Mouse (Mus musculus) kidney, postnatal 10 days (tissue): ENCODE data around the gene Ralgapa1.

Experiments
- DNase-seq: peaks from one replicate; pipeline ENCODE4 v3.0.0; 2021; ENCODE audit warnings: mixed read lengths

Gene Ralgapa1

DNA sequence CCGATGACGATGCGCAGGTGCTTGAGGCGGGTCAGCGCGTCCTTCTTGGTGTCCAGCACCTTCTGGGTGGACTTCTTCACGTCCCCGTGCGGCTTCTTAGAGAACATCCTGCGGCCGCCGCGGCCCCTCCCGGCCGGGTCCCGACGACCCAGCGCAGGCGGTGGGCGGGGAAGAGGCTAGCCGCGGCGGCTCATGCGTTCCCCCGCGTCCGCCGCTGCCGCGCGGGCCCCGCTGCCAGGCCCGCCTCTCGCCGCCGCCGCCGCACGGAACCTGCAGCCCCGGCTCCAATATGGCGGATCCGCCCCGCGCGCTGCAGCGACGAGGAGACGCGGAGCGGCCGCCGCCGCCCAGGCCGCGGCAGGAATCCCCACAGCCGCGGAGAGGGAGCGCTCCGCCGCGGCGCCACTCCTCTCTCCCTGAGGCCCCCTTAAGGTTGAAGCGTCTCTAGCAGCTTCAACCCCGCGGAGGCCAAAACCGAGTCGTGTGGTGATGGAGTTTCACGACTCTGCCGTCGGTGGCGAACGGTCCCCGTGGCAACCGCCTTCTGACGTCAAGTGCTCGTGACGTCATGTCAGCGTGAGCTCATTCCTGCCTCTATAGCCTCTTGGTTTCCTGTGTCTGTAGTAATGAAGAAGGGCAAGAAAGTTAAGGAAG lies at the start of gene Ralgapa1:
Gene Ralgapa1 (minus strand): TSS at position 507 of the 654 bp plus-strand sequence.
- peak; percentile 94 for DNase-seq

DNA sequence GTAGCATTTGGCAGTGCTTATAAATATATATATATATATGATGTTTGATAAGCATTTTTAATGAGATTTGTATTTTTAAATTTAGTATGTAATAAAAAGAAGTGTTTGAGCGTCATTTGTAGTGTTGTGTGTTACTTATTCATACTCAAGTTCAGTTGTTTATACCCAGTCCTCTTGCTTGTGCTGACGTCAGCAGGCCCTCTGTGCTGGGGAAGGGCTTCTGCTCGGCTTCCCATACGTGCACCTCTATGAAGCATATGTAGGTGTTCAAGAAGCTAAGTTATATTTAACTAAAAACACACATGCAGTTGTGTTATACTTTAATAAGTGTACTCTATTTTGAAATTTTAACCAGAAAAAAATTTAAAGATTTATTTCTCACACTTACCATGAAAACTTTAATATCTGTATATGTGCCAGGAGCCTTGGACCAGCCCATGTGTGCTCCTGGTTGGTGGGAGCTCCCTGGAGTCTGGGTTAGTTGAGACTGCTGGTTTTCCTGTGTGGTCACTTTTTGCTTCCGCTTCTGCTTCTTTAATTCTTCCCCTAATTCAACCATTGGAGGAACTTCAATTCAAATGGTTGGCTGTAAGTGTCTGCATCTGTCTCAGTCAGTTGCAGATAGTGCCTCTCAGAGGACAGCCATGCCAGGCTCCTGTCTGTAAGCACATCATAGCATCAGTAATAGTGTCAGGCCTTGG lies 48.8 kb upstream of the Ralgapa1 start:
- no peak for DNase-seq

DNA sequence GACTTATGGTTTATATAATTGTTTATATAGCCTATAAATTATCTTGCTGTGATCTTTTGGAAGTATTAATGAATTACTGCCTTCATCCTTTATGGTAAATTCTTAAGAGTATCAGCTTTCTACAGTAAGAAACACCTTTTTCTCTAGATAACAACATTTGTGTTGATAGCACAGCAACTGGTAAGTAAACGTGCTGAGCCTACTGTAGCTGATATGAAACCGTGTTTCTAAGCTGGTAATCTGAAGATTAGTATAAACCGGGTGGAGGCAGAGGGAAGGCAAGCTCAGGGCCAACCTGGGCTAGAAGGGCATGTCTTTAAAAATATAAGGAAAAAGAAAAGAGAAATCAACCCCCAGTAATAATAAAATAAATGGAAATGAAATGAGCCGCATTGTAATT lies 46.8 kb upstream of the Ralgapa1 start:
- no peak for DNase-seq

DNA sequence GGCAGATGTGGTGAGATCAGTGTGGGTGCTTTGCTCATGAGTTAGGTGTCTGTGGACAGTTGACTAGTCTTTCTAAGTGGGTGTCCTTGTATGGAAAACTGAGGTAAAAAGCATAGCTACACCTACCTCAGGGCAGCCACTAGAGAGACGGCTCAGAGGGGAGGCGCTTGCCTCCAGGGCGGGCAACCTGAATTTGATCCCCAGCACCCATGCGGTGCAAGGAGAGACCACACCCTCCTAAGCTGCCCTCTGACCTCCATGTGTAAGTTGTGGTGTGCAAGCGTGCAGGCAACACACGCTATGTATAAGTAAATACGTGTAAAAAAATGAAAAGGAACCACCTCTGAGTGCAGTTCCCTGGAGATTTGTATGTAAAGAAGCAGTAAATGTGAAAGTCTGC lies 39.7 kb upstream of the Ralgapa1 start:
- no peak for DNase-seq

DNA sequence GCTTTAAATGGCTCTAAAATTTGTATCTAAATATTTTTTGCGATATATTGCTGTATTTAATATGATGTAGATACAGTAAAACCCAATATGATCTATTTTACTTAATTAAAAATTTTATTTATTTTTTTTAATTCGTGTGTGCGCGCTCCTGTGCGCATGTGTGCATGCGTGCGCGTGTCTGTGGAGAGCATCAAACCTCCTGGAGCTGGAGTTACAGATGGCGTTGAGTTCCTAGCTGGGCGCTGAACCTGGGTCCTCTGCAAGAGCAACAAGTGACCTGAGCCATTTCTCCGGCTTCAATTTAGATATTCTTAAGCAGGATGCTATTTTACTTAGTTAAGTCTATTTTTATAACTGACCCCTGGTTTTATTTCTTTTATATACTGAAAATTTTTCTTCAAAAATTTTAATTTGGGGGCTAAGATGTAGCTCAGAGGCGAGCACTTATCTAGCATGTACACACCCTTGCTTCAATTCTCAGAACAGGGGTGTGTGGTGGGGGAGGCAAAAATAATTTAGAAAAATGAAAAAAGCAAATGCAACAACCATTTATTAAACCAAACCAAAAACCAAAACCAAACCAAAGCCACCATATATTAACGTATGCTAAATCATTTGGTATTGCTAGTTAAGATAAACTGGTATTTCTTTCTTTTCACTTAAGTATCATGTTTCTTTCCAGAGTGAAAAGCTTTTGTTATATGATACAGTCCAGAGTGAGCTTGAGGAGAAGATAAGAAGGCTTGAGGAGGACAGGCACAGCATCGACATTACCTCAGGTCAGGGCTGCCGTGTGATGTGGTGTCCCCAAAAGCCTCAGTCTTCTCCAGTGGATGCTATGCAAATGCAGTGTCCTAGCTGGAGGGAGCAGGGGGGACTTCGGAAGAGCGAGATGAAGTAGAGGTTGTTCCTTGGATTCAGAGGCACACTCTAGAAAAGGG lies 38.7 kb upstream of the Ralgapa1 start:
- DNase-seq, result no peak

DNA sequence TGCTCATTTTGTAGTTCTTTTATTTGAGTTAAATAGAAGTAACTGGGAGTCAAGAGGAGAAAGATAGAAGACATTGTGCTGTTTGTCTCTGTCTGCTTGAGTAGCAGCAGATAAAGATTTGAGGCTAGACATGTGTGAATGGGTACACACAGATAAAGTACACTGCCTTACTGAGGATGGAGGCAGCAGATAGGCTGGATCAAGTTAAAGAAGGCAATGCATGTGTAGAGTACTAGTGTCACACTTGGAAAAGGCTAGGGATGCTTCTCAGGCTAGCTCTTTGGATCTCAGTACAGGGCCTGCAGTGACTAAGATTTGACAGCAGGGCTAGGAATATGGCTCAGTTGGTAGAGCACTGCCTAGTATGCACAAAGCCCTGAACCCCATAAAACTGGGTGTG lies 29.7 kb upstream of the Ralgapa1 start:
- DNase-seq, result no peak

DNA sequence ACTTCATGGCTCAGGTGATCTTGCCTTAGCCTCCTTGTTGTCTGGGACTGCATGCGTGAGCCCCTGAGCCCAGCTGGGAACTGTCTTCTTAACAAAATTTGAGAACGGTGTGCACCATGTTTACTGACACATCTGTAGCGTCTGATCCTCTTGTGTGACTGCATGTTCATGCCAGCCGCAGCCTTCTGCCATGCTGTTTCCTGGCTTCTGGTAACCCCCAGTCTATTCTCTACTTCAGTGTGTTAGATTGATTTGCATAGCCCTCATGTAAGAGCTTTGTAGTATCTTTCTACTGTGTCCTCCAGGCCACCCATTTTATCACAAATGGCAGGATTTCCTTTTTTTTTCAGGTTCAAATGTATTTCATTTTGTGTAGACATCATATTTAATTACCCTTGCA lies 26.9 kb upstream of the Ralgapa1 start:
- no peak for DNase-seq

DNA sequence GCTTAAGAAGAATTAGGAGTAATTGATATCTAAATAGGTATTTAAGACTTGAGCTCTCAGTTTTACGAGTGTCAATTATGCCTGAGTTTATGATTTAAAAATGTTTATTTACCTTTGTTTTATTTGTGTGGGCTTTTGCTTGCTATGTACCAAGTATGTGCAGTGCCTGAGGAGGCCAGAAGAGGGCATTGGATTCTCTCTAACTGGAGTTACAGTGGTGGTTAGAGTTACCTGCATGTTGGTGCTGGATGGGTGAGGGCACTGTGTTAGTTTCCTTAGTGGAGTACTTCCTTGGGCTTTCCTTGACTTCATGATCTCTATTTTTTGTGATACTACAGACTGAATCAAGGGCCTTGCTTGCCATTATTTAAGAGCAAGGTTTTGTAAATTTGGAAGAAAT lies 25.8 kb upstream of the Ralgapa1 start:
- peak; percentile 34 for DNase-seq

DNA sequence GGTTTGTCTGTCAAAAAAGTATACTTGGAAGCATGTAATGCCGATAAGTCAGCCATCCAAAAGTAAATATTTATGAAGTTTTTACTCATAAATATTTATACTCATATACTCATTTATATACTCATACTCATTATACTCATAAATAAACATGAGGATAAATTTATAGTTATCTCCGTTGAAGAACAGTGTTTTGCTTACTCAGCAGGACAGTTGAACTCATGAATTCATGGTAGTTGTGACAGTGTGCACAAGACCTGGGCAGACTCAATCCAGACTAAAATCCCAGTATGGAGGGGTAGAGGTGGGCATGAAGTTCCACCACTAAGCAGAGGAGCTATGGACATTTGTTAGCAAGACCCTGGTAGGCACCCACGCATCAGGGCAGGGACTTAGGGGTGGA lies 16.5 kb upstream of the Ralgapa1 start:
- no peak for DNase-seq

DNA sequence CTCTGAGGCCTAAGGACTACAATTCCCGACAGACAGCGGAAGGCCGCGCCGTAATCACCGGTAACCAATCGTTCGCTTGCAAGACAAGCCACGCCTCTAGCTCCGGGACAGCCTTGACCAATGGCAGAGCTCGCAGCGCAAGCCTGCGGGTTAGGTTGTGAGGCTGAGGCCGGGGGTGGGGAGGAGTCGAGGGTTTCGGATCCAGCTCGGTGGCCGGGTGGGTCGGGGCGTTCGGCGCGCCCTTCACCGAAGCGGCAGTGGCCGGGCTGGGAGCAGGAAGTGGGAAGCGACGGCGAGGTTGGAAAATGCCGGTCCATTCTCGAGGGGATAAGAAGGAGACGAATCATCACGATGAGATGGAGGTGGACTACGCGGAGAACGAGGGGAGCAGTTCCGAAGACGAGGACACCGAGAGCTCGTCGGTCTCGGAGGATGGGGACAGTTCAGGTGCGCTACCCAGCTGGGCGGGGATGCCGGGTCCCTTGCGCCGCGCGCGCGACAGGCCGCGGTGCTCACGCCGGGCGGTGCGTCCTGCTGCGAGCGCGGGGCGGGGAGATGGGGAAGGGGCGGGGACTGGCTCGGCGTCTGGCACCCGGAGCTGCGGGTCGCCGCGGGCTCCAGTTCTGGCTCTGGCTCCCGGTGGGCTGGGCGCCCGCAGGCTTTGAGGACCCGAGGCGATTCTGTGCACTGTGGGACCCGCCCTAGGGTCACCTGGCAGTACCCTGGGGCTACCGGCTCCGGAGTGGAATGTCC lies 15.4 kb upstream of the Ralgapa1 start, which contains the start of gene Brms1l:
Gene Brms1l (plus strand): TSS at position 126 of the 753 bp plus-strand sequence.
- peak; percentile 98 for DNase-seq

DNA sequence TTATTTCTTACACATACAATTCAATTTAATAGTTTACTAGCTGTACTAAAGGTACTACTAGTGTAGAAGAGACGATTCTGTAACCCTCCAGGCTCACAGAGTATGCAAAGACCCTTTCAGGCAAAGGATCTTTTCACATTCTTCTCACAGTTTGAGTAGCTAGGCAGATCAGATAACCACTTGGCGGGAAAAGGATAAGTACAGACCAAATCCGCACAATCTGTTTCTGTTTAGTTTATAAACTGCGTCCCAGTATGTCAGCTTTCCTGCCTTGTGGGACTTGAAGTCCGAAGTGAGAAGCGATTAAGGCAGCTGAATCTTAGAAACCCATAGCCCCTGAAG lies 14.9 kb upstream of the Ralgapa1 start:
- no peak for DNase-seq

DNA sequence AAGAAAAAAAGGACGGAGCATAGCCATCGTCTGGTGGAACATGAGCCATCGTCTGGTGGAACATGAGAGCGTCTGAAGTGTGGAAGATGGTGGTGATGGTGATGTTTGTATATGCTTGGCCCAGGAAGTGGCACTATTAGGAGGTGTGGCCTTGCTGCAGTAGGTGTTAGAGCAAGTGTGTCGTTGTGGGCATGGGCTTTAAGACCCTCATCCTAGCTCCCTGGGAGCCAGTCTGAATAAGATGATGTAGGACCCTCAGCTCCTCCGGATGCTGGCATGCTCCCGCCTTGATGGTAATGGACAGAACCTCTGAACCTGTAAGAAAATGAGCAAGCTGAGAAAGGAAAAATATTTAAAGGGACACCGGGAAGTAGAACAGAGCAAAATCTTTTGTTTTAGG lies 13.9 kb upstream of the Ralgapa1 start:
- no peak for DNase-seq

DNA sequence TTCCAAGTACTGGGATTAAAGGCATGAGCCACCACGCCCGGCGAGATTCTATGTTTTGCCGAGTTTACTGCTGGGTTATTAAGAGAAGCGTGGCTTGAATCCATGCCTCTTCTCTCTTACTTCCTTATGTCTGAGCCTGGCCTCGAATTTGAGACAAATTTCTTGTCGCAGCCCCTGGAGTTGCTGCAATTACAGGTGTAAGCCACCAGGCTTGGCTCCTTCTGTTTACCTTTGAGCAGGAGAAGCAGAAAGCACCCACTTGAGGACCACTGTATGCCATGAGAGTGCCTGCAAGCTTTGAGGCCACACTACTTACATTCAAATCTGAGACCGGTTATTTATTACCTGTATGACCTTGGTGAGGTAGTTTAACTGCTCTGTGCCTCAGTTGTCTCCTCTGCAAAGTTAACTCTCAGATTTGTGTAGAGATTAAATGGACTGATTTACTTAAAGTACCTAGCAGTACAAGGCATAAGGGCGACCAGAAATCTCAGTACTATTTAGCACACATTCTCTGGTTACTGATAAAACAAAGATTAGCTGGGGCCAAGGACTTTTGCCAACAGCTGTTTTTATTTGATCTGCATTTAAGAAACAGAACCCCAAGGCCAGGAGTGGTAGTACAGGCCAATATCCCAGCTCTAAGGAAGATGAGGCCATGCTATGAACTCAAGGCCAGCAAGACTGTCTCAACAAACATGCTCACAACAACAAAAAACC lies 13.1 kb upstream of the Ralgapa1 start:
- DNase-seq, result no peak

DNA sequence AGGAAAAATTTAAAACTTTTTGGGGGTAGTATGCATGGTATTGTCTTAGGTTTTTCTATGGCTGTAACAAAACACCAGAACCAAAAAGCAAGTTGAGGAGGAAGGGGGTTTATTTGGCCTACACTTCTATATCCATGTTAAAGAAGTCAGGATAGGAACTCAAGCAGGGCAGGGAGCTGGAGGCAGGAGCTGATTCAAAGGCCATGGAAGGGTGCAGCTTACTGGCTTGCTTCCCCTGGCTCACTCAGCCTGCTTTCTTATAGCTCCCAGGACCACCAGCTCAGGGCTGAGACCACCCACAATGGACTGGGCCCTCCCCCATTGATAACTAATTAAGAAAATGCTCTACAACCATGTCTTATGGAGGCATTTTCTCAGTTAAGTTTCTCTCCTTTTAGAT lies 12.0 kb upstream of the Ralgapa1 start:
- no peak for DNase-seq

DNA sequence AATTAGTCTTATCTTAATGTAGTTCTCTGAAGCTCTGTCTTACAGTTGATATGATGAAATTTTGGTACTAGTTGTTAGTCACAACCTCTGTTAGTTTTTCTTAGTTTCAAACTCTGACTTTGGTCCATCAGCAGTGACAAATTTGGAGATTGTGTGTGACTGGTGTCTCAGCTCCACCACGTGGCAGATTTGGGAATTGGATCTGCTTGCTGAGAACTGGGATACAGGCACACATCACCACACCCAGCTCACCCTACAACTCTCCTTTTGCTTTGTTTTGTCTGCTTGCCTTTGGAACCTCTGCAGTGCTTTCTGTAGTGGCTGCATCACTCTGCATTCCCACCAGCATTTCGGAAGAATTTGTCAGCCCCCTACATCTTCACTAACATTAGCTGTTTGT lies 10.1 kb upstream of the Ralgapa1 start:
- peak; percentile 86 for DNase-seq

DNA sequence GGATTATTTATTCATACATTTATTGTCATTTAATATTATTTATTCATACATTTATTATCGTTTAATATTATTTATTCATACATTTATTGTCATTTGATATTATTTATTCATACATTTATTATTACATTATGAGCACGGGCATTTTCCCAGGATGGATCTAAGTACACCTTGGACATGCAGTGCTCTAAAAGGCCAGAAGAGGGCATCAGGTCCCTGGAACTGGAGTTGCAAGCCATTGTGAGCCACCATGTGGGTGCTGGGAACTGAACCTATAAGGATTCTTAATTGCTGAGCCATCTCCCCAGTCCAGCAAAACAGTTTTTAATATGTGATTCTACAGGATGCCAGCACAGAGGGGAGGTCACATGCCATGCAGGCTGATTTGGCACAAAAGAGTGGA lies 4.6 kb upstream of the Ralgapa1 start:
- DNase-seq, result no peak

DNA sequence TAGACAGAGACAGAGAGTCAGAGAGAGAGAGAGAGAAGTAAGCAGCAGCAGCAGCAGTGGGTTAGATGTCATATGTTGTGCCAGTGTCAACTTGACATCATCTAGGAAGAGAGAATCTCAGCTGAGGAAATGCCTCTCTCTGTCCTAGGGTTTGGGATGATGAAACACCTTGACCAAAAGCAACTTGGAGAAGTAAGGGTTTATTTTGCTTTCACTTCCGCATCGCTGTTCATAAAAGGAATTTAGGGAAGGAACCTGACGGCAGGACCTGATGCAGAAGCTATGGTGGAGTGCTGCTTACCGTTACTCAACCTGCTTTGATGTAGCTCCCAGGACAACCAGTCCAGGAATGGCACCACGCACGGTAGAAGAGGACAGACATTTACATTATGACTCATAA lies 3.1 kb upstream of the Ralgapa1 start:
- DNase-seq, result no peak

DNA sequence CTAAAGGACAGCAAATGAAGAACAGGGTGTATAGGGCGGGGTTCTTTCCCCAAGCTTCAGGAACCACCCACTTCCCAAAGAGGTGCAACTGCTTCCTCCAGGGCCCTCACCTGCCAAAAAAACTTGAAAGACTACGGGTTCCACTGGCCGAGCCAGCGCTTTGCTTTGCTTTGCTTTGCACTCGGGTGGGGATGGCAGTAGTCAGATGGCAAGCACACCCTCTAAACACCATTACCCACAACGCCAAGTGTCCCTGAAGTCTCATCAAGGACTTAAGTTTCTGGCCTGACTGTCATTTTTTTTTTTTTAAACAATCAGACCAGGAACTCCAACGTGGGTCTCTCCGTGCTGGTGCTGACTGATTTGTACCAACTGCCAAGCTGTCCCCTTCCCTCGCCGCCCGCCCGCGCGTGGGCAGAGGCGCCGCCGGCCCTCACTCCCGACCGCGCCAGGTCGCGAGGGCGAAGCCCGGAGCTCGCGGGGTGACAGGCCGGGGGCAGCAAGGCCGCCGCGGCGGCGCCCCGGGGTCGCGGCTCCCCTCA lies 777 bp downstream of the Ralgapa1 start:
- DNase-seq, result peak; percentile 36

DNA sequence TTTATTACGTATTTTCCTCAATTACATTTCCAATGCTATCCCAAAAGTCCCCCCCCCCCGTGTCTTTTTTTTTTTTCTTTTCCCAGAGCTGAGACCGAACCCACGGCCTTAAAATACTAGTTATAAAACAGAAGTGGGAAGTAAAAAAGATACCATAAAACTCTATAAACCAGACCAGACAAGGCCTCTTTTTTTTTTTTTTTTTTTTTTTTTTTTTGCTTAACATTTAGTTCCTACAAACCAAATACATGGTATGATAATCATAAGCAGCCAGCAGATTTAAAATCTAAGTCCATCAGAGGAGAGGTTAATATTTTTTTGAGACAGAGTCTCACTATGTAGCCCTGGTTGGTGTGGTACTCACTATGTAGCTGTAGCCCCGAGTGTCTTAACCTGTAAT lies 4.5 kb downstream of the Ralgapa1 start:
- DNase-seq, result no peak

DNA sequence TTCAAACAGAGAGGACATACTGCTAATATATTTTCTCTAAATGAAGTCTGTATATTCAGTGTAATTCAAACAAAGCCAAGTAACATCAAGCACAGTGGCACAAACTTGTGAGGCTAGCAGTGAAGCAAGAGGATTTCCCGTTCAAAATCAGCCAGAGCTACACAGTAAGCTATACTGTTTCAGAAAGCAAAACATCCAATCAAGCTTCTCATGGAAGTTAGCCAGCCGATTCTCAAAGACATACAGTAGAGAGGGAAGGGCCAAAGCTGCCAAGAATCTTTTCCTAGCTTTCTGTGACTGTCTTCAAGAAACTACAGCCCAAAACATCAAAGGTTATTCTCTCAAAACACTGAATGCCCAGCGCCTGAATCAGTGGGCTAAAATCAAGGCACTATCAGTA lies 15.9 kb downstream of the Ralgapa1 start:
- no peak for DNase-seq

DNA sequence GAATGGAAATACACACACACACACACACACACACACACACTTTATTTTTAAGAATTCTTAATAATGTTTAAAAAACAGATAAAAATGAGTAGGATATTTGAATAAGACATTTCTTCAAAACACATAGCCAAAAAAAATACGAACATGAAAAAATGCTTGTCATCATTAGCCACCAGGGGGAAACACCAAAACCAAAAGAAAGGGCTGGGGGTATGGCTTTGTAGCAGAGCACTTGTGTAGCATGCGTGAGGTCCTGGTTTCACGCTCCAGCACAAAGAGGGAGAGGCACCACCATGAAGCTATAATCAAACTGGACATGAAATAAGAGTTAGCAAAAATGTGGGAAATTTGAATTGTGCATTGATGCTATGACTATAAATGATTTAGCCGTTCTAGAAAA lies 19.8 kb downstream of the Ralgapa1 start:
- DNase-seq, result no peak

DNA sequence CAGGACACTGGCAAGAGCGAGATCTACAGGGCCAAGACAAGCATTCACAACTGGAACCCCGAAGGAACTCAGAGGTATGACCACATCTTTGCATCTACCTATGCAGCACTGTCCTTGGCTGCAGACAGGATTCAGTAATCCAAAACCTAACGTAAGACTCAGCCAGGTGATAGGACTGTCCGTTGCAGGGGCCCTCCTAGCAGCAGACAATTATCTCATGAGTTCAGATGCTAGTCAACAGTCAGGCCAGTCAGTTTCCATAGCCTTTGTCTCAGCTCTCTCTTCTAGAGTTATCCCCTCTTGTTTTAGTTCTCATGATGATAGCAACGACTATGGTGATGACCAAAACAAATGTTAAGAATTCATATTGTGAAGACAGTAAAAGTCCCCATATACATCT lies 20.8 kb downstream of the Ralgapa1 start:
- DNase-seq, result no peak
